Mouse (Mus musculus) embryonic stem cell, embryonic (primary cell): ENCODE measurements at regions not wholly inside any gene's neighbourhood (a gene's known extent, or its start where the extent isn't known, plus 50 kb on each side); places are given as distances from the start of the nearest gene placed in this dataset.

Experiments
- CTCF ChIA-PET, 4 experiments: fragments of 300-600 bp in 2 of 4; fragments of 350-600 bp in 2 of 4; sonication (Branson Sonifier 250); formaldehyde crosslinking; loops; one replicate each; lab custom pipeline; 2022; ENCODE audit warnings: inconsistent platforms in 2 of 4; lab: Charles Lee
- POLR2A ChIA-PET, 4 experiments: fragments of 300-600 bp in 2 of 4; fragments of 350-600 bp in 2 of 4; sonication (Branson Sonifier 250); formaldehyde crosslinking; loops; one replicate each; lab custom pipeline; 2022; ENCODE audit warnings: antibody characterized with exemption in 4 of 4, inconsistent platforms in 1 of 4; lab: Charles Lee

GRCm38 (mm10) chr2:172735621-172736020 is 186.2 kb downstream of the Tfap2c start:
- CTCF ChIA-PET: no interaction called here
- POLR2A ChIA-PET: interaction anchor here in 2 of 4 experiments (0.6 to 1.0 kb wide), 2 partner anchors 122 to 213 kb away, joined by 3 read pairs; no protein-coding TSS in a partner anchor

DNA sequence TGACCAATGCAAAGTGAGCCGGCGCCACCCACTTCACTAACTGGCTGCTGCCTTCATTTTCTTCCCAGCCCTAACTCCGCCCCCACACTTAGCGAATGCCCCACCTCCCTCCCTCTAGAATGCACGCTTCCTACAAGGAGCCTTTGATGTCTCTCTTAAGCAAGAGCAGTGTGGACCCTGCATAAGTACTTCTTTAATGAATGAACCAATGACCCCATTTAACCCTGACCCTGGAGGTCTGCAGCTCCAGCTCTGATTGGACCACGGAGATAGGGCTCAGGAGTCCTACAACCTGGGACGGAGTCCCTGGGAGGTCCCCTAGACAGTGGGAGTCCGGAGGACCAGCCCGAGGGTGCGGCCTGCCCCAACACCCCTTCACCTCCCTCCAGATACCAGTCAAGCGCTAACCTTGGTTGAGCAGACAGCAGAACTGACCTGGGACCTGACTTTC is 189.7 kb downstream of the Tfap2c start:
- CTCF ChIA-PET: interaction anchor here in 1 of 4 experiments (1.5 kb wide), 1 partner anchor 261 kb away, joined by 5 read pairs; no protein-coding TSS in a partner anchor
- POLR2A ChIA-PET: interaction anchor here in 3 of 4 experiments (0.5 to 2.3 kb wide), 4 partner anchors 14 to 162 kb away, joined by 3 to 6 read pairs (median 4); no protein-coding TSS in a partner anchor

DNA sequence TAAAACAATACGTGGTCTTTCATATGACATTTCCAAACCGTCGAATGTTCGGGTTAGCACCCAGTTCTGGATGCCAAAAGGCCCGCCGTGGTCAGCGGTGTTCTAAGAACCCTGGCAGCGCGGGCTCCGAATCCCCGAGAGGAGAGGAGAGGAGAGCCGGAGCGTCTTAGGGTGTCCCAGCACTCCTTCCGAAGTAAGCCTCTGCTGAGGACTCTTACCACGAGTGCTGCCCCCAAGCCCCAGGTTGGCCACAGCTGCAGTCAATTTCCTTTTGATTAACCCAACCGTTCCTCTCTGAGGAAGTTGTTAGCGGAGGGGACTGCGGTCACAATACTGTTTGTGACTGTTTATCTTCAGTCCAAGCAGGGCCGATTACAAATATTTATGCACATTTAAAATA is 190.1 kb downstream of the Tfap2c start:
- CTCF ChIA-PET: interaction anchor here in 1 of 4 experiments (1.5 kb wide), 1 partner anchor 262 kb away, joined by 5 read pairs; no protein-coding TSS in a partner anchor
- POLR2A ChIA-PET: interaction anchor here in 1 of 4 experiments (2.3 kb wide), 1 partner anchor 13 kb away, joined by 6 read pairs; no protein-coding TSS in a partner anchor

DNA sequence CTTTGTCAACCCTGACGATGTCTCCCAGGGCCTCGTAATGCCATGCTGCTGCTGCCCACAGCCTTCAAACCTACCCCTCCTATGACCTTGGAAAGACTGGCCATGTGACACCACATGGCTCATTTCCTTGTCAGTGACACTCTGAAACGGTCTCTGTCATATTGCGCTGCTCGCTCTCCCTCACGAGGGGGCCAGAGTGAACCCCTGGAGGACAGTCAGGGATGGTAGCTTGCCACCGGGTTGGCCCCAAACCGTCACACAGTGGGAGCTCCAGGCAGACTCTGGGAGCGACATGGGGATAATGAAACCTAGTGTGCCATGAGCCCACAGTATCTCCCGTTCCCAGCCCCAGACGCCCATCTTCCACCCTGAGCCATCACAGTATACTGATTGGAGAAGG is 188.8 kb downstream of the Bmp7 start:
- ChIA-PET POLR2A (interaction anchor here in 1 of 4 experiments (1.1 to 2.7 kb wide), 2 partner anchors 9 to 153 kb away, joined by 3 to 9 read pairs; no protein-coding TSS in a partner anchor), CTCF (no interaction called here)

GRCm38 (mm10) chr2:172755686-172756471 is 184.2 kb downstream of the Bmp7 start:
- POLR2A ChIA-PET: interaction anchor here in 2 of 4 experiments (0.8 to 0.9 kb wide), 2 partner anchors 24 to 128 kb away, joined by 3 read pairs; no protein-coding TSS in a partner anchor
- CTCF ChIA-PET: interaction anchor here in 3 of 4 experiments (0.5 to 4.0 kb wide), 10 partner anchors 11 to 278 kb away, joined by 3 to 21 read pairs (median 4); partner anchors contain the start of gene Tfap2c (in 1 of the 3)

- ChIA-PET POLR2A (interaction anchor here in 2 of 4 experiments (1.3 to 1.4 kb wide), 2 partner anchors 9 to 24 kb away, joined by 4 read pairs; no protein-coding TSS in a partner anchor), CTCF (interaction anchor here in 3 of 4 experiments (0.5 to 4.0 kb wide), 8 partner anchors 10 to 279 kb away, joined by 3 to 21 read pairs (median 4); no protein-coding TSS in a partner anchor)
Measured at GRCm38 (mm10) chr2:172756472-172756860, 183.7 kb downstream of the Bmp7 start.

DNA sequence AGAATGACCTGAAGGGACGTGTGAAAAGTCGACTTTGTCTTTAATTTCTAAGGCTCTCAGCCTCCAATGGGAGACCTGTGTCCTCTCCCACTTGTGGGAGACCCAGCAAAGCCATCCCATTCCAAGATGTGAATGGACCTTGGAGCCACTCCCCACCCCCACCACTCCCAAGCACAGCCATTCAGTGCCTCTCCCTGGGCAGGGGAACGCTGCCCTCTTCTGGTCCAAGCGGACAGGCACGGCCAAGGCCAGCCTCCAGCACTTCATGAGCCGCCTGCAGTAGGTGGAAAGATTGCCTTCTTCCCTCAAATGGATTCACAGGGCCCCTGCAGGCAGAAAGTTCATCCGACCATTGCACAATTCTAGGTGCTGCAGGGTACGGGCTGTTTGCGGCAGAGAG is 181.6 kb downstream of the Bmp7 start:
- POLR2A ChIA-PET: interaction anchor here in 3 of 4 experiments (0.6 to 1.3 kb wide), 7 partner anchors 11 to 260 kb away, joined by 3 to 6 read pairs (median 3); no protein-coding TSS in a partner anchor
- CTCF ChIA-PET: interaction anchor here in 3 of 4 experiments (0.6 to 4.0 kb wide), 14 partner anchors 15 to 303 kb away, joined by 3 to 21 read pairs (median 3); no protein-coding TSS in a partner anchor

- ChIA-PET POLR2A (interaction anchor here in 3 of 4 experiments (0.6 to 2.6 kb wide), 11 partner anchors 8 to 287 kb away, joined by 3 to 7 read pairs (median 3); partner anchors contain the start of gene Tfap2c (in 1 of the 3)), CTCF (interaction anchor here in 2 of 4 experiments (0.6 to 1.6 kb wide), 4 partner anchors 12 to 614 kb away, joined by 3 to 7 read pairs (median 4); no protein-coding TSS in a partner anchor)
Measured at GRCm38 (mm10) chr2:172765260-172765659, 174.9 kb downstream of the Bmp7 start.

DNA sequence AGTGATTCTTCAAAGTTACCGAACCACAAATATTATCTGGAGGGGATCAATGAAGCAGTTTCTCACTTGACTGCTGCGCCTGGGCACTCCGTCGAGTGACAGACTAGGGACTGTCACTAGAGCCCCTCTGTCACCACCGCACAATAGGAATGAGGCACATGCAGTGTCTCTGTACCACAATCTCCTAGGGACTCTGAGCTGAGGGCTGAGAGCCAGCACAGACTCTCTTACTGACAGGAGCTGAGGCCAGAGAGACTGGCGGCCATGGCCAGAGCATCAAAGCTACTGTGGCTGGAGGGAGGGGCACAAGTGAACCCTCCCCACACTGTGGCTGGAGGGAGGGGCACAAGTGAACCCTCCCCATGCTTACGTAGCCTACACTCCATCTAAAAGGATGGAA is 173.7 kb downstream of the Bmp7 start:
- ChIA-PET CTCF (interaction anchor here in 3 of 4 experiments (0.6 to 1.6 kb wide), 4 partner anchors 9 to 518 kb away, joined by 3 to 7 read pairs (median 4); partner anchors contain the start of gene Mc3r (in 1 of the 3)), POLR2A (interaction anchor here in 3 of 4 experiments (1.1 to 2.6 kb wide), 6 partner anchors 13 to 288 kb away, joined by 3 to 7 read pairs (median 4); no protein-coding TSS in a partner anchor)

GRCm38 (mm10) chr2:172768756-172769155 is 171.4 kb downstream of the Bmp7 start:
- POLR2A ChIA-PET: interaction anchor here in 2 of 4 experiments (0.5 to 1.1 kb wide), 7 partner anchors 10 to 563 kb away, joined by 3 to 17 read pairs (median 4); no protein-coding TSS in a partner anchor

GRCm38 (mm10) chr2:172770061-172770460 is 170.1 kb downstream of the Bmp7 start:
- ChIA-PET CTCF (interaction anchor here in 1 of 4 experiments (1.2 kb wide), 1 partner anchor 108 kb away, joined by 4 read pairs; no protein-coding TSS in a partner anchor), POLR2A (interaction anchor here in 1 of 4 experiments (0.7 kb wide), 1 partner anchor 219 kb away, joined by 3 read pairs; no protein-coding TSS in a partner anchor)

More at GRCm38 (mm10) chr2:172768756-172769155, 171.4 kb downstream of the Bmp7 start:
- CTCF ChIA-PET: interaction anchor here in 3 of 4 experiments (0.6 to 1.7 kb wide), 5 partner anchors 8 to 231 kb away, joined by 3 to 10 read pairs (median 7); partner anchors contain the start of gene Rae1 (in 1 of the 3)

- ChIA-PET CTCF (interaction anchor here in 1 of 4 experiments (1.2 kb wide), 1 partner anchor 108 kb away, joined by 4 read pairs; no protein-coding TSS in a partner anchor), POLR2A (no interaction called here)
Measured at GRCm38 (mm10) chr2:172770606-172771005, 169.5 kb downstream of the Bmp7 start.

DNA sequence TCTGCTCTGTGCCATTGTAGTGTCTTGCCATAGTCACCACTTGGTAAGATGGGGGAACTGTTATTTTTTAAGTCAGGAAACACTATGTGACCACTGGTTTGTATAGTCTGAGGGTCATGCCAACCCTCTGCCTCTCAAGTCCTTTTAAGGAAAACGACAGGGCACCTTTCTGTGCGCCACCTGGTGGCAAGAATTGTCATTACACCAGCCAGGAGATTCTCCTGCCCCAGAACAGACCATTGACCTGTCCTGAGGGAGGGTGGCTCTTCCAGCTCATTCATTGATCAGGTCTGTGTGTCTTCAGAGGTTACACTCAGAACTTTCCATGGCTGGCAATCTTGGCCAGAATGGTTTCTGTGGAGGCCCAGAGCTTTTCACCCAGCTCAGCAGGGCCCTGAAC is 166.9 kb downstream of the Bmp7 start:
- ChIA-PET POLR2A (interaction anchor here in 1 of 4 experiments (0.6 kb wide), 1 partner anchor 251 kb away, joined by 3 read pairs; no protein-coding TSS in a partner anchor), CTCF (interaction anchor here in 3 of 4 experiments (0.5 to 2.3 kb wide), 25 partner anchors 11 to 302 kb away, joined by 3 to 12 read pairs (median 3); partner anchors contain the start of gene Tfap2c (in 1 of the 3))

DNA sequence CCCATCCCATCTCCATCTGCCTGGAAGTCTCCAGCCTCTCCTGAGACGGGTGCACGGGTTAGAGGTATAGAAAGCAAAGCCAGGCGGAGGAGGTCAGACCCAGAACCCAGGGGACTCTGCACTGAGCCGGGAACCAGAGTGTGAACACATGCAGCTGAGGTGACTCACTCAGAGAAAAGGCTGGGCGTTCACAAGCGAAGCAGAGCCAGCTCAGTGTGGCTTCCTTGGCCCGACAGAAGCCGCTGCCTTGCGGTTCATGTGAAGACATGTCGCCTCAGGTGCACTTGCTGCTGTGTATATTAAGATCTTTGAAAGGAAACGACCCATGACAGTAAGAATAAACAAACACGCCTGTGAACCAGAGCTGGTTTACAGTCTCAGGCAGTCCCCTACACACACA is 163.6 kb downstream of the Bmp7 start:
- POLR2A ChIA-PET: interaction anchor here in 1 of 4 experiments (0.6 kb wide), 1 partner anchor 148 kb away, joined by 3 read pairs; no protein-coding TSS in a partner anchor
- CTCF ChIA-PET: interaction anchor here (0.5 to 2.3 kb wide), 16 partner anchors 7 to 561 kb away, joined by 3 to 12 read pairs (median 4); no protein-coding TSS in a partner anchor

GRCm38 (mm10) chr2:172777774-172778173 is 162.3 kb downstream of the Bmp7 start:
- CTCF ChIA-PET: interaction anchor here (0.5 to 2.3 kb wide), 31 partner anchors 10 to 428 kb away, joined by 3 to 13 read pairs (median 4); no protein-coding TSS in a partner anchor
- POLR2A ChIA-PET: interaction anchor here in 3 of 4 experiments (0.6 to 3.1 kb wide), 8 partner anchors 10 to 1517 kb away, joined by 3 to 9 read pairs (median 4); no protein-coding TSS in a partner anchor

GRCm38 (mm10) chr2:172779096-172779495 is 161.0 kb downstream of the Bmp7 start:
- CTCF ChIA-PET: interaction anchor here in 3 of 4 experiments (0.6 to 2.3 kb wide), 7 partner anchors 117 to 1739 kb away, joined by 3 to 13 read pairs (median 3); partner anchors contain the start of gene Rtf2 (in 1 of the 3)
- POLR2A ChIA-PET: interaction anchor here in 3 of 4 experiments (0.5 to 3.1 kb wide), 7 partner anchors 9 to 1183 kb away, joined by 3 to 9 read pairs (median 3); no protein-coding TSS in a partner anchor

GRCm38 (mm10) chr2:172782686-172783085 is 157.4 kb downstream of the Bmp7 start:
- CTCF ChIA-PET: no interaction called here

More at GRCm38 (mm10) chr2:172782686-172783085, 157.4 kb downstream of the Bmp7 start:
- POLR2A ChIA-PET: no interaction called here
